Mouse (Mus musculus) MEL (cell line): ENCODE measurements around the gene Mad2l1bp. TPM values are rescaled to one million over a fixed set of nuclear protein-coding genes. Genes with fewer than 3 reads are reported as not detected.

ENCODE experiments used
- DNase-seq: peaks from one replicate; pipeline ENCODE4 v3.0.0; 2011; ENCODE audit warnings: low read depth, low spot score
- H3K27ac ChIP-seq: 2 replicates; pipeline ENCODE4 v1.5.1; 2012; ENCODE audit warnings: low read depth, mild to moderate bottlenecking, control low read depth, low read length, moderate library complexity; ENCODE audit not compliant: control insufficient read depth
- H3K27me3 ChIP-seq, 2 experiments: fragments of 150-350 bp in 1 of 2; sonication (generic) in 1 of 2; 2 replicates each; pipeline ENCODE4 v1.6.1; 2012; ENCODE audit warnings: low read length in 2 of 2, mild to moderate bottlenecking in 2 of 2, improper control_type of control experiment in 1 of 2, moderate library complexity in 1 of 2; ENCODE audit not compliant: insufficient read depth in 2 of 2, control insufficient read depth in 1 of 2
- H3K36me3 ChIP-seq, 2 experiments: 2 replicates each; pipeline ENCODE4 v1.6.1; 2012 to 2014; ENCODE audit warnings: low read length in 2 of 2, improper control_type of control experiment in 1 of 2, inconsistent platforms in 1 of 2, mild to moderate bottlenecking in 1 of 2; ENCODE audit not compliant: insufficient read depth in 2 of 2, control insufficient read depth in 1 of 2
- H3K4me1 ChIP-seq, 2 experiments: fragments of 150-350 bp in 1 of 2; sonication (generic) in 1 of 2; 2 replicates each; pipeline ENCODE4 v1.6.1; 2012; ENCODE audit warnings: low read length in 2 of 2, improper control_type of control experiment in 1 of 2, mild to moderate bottlenecking in 1 of 2; ENCODE audit not compliant: insufficient read depth in 2 of 2, control insufficient read depth in 1 of 2
- H3K4me3 ChIP-seq, 2 experiments: fragments of 150-350 bp in 1 of 2; sonication (generic) in 1 of 2; 2 replicates each; pipeline ENCODE4 v1.5.1; 2012; ENCODE audit warnings: low read depth in 2 of 2, low read length in 2 of 2, mild to moderate bottlenecking in 2 of 2, moderate library complexity in 2 of 2, control low read depth in 1 of 2, improper control_type of control experiment in 1 of 2; ENCODE audit not compliant: control insufficient read depth in 1 of 2, insufficient read depth in 1 of 2
- H3K79me2 ChIP-seq: 2 replicates; pipeline ENCODE4 v1.6.1; 2012; ENCODE audit warnings: mild to moderate bottlenecking, low read length, moderate library complexity; ENCODE audit not compliant: control insufficient read depth, poor library complexity, insufficient read depth
- H3K9ac ChIP-seq: 2 replicates; pipeline ENCODE4 v1.6.1; 2012; ENCODE audit warnings: low read depth, mild to moderate bottlenecking, control low read depth, low read length, moderate library complexity; ENCODE audit not compliant: control insufficient read depth, poor library complexity, severe bottlenecking
- H3K9me3 ChIP-seq: fragments of 150-350 bp; sonication (generic); replicated peaks from 2 replicates; pipeline ENCODE4 v1.6.1; 2012; ENCODE audit warnings: mild to moderate bottlenecking, low read length, improper control_type of control experiment, moderate library complexity; ENCODE audit not compliant: insufficient read depth
- CTCF ChIP-seq, 3 experiments: IDR thresholded peaks in 2 of 3; conservative IDR thresholded peaks in 1 of 3; 2 replicates each; pipeline ENCODE4 v1.5.1; 2011 to 2012; ENCODE audit warnings: low read length in 3 of 3, low read depth in 2 of 3, mild to moderate bottlenecking in 2 of 3, improper control_type of control experiment in 1 of 3, inconsistent platforms in 1 of 3, mixed read lengths in 1 of 3, moderate library complexity in 1 of 3; ENCODE audit not compliant: control insufficient read depth in 1 of 3, insufficient read depth in 1 of 3, poor library complexity in 1 of 3, severe bottlenecking in 1 of 3
- E2F4 ChIP-seq: IDR thresholded peaks from 2 replicates; pipeline ENCODE4 v1.6.1; 2011; ENCODE audit warnings: low read depth, low read length, improper control_type of control experiment, borderline replicate concordance
- EP300 ChIP-seq, 2 experiments: IDR thresholded peaks; 2 replicates each; pipeline ENCODE4 v1.6.1; 2011; ENCODE audit warnings: improper control_type of control experiment in 2 of 2, low read length in 2 of 2, low read depth in 1 of 2, mild to moderate bottlenecking in 1 of 2
- ETS1 ChIP-seq: IDR thresholded peaks from 2 replicates; pipeline ENCODE4 v1.6.1; 2012; ENCODE audit warnings: low read depth, mild to moderate bottlenecking, inconsistent platforms, low read length, improper control_type of control experiment, moderate library complexity
- GATA1 ChIP-seq: IDR thresholded peaks from 2 replicates; pipeline ENCODE4 v1.6.1; 2011; ENCODE audit warnings: low read depth, low read length, improper control_type of control experiment
- MAX ChIP-seq: IDR thresholded peaks from 2 replicates; pipeline ENCODE4 v1.6.1; 2011; ENCODE audit warnings: low read length, improper control_type of control experiment
- MXI1 ChIP-seq: IDR thresholded peaks from 2 replicates; pipeline ENCODE4 v1.6.1; 2011; ENCODE audit warnings: mild to moderate bottlenecking, low read depth, low read length, improper control_type of control experiment
- NELFE ChIP-seq: IDR thresholded peaks from 2 replicates; pipeline ENCODE4 v1.6.1; 2011; ENCODE audit warnings: low read depth, low read length, improper control_type of control experiment
- NRF1 ChIP-seq: IDR thresholded peaks from 2 replicates; pipeline ENCODE4 v1.6.1; 2014; ENCODE audit warnings: low read depth, mild to moderate bottlenecking, inconsistent platforms, low read length, improper control_type of control experiment, moderate library complexity; ENCODE audit not compliant: poor library complexity, insufficient read depth, severe bottlenecking
- POLR2AphosphoS2 ChIP-seq: IDR thresholded peaks from 2 replicates; pipeline ENCODE4 v1.6.1; 2011; ENCODE audit warnings: low read length, improper control_type of control experiment
- POLR2AphosphoS5 ChIP-seq: IDR thresholded peaks from 2 replicates; pipeline ENCODE4 v1.6.1; 2012; ENCODE audit warnings: low read depth, borderline replicate concordance, mild to moderate bottlenecking, inconsistent platforms, low read length, moderate library complexity, mixed read lengths
- SIN3A ChIP-seq: IDR thresholded peaks from 2 replicates; pipeline ENCODE4 v1.6.1; 2012; ENCODE audit warnings: low read length, improper control_type of control experiment, inconsistent platforms
- ZC3H11A ChIP-seq: IDR thresholded peaks from 2 replicates; pipeline ENCODE4 v1.6.1; 2012; ENCODE audit warnings: low read depth, mild to moderate bottlenecking, inconsistent platforms, low read length, improper control_type of control experiment
- ZKSCAN1 ChIP-seq: IDR thresholded peaks from 2 replicates; pipeline ENCODE4 v1.6.1; 2012; ENCODE audit warnings: low read depth, mild to moderate bottlenecking, inconsistent platforms, low read length, improper control_type of control experiment, moderate library complexity
- polyA plus RNA-seq, 2 experiments: library from polyadenylated mRNA; stranded (reverse) in 1 of 2; unstranded in 1 of 2; fragments of >175 nt in 1 of 2; fragments of >200 nt in 1 of 2; gene quantifications; 2 replicates each; pipeline versions ENCODE4 v1.2.1 to v1.2.4; 2012; ENCODE audit warnings: low replicate concordance in 2 of 2, low read depth in 1 of 2; ENCODE audit not compliant: insufficient read length in 2 of 2, insufficient read depth in 1 of 2, missing spikeins in 1 of 2
- total RNA-seq: library from RNA; depleted of rRNA; stranded (reverse); fragments of 300-350 nt; gene quantifications from 2 replicates; pipeline ENCODE4 v1.2.3, GENCODE M21; 2012

Gene Mad2l1bp
- total and polyA plus RNA-seq, 3 experiments: 14.1 to 23.1 TPM; not detected in 1

GRCm38 (mm10) chr17:46154336-46154735, 983 bp upstream of the Mad2l1bp start:
- peak overlapping the region; percentile 20 for H3K27ac ChIP-seq
- H3K27me3 ChIP-seq: no peaks in the 10 kb centered on the region
- no peak for TF ChIP-seq MAX
- peak; percentile 24; the same call in 1 of the 2 replicates for TF ChIP-seq ETS1
- no peak for TF ChIP-seq NRF1
- TF ChIP-seq CTCF (IDR thresholded peaks at IDR 0.05 in 2 of 3, conservative IDR thresholded peaks at IDR 0.05 in 1 of 3; ENCODE audit: control insufficient read depth in 1 of 3, insufficient read depth in 1 of 3, low read depth in 2 of 3, low read length in 3 of 3, poor library complexity in 1 of 3, severe bottlenecking in 1 of 3): no peak
- no peak for TF ChIP-seq ZC3H11A
- TF ChIP-seq EP300 (IDR thresholded peaks at IDR 0.05; ENCODE audit: low read depth in 1 of 2, low read length in 2 of 2): 0 out of 4 replicates have a peak, but pooled peaks of 1 of the 2 experiments have one; percentile 3
- no peak for TF ChIP-seq POLR2AphosphoS5
- TF ChIP-seq SIN3A: peak; percentile 40; the same call in 1 of the 2 replicates
- H3K9ac ChIP-seq: peak overlapping the region; percentile 2
- H3K36me3 ChIP-seq: peaks cover 5 to 18% of the 10 kb centered on the region in 2 experiments
- H3K4me3 ChIP-seq: peak overlapping the region; percentile 0 to 15; a peak in 1 of 4 replicates
- no peaks in the 10 kb centered on the region for H3K9me3 ChIP-seq
- H3K79me2 ChIP-seq: peaks cover 16% of the 10 kb centered on the region
- peaks cover 4 to 28% of the 10 kb centered on the region in 2 experiments for H3K4me1 ChIP-seq
- peak; percentile 74 for DNase-seq

DNA sequence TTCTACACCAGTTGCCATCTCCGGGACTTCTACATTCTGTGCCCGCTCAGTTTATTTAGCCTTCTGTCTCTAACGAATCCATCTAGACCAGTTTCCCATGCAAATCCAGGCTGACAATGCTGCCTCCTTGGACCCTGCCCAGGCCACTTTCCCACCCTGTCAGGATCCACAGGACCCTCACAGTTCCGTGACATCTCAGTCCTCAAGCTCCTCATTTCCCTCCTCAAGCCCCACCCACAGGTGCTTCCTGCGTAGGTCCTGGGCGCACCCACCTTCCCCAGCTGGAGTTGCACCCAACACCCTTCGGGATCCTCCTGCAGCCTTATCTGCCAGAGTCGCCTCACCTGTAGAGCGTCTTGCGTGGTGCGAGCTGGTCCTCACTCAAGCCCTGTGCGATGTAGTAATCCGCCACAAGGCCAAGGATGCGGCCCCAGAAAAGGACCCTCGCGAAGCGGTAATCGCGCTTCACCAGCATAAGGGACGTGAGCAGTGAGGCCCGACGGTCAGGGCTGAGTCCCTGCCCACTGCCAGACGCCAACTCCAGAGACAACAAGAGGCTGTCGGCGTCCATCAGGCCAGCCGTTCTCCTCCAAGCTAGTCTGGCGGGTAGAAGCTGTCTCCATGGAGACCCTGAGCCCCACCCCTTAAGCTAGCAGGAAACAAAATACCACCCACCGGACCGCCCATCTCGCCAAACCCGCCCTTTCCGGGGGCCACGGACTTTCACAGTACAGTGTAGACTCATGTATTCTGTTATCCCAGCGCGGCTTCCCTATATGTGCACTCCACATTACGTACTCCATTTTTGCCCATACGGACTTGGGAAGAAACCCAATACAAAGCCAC, 9.6 kb downstream of the Mad2l1bp start, which contains the start of gene Rsph9:
Gene Rsph9 (minus strand): TSS at position 639 of the 846 bp plus-strand sequence.
- DNase-seq: peak; percentile 76
- Histone ChIP-seq H3K9ac (peak within 1 kb of the TSS; percentile 43; the same call in 1 of the 2 replicates), H3K9me3 (no peaks in the 10 kb centered on the region), H3K4me3 (peak within 1 kb of the TSS; percentile 18 to 29; a peak in 3 of 4 replicates), H3K27ac (no peak within 1 kb of the TSS), H3K27me3 (no peaks in the 10 kb centered on the region), H3K79me2 (no peaks in the 10 kb centered on the region), H3K4me1 (peaks cover 12 to 18% of the 10 kb centered on the region in 2 experiments), H3K36me3 (peaks cover 1 to 18% of the 10 kb centered on the region in 2 experiments; a peak in 3 of 4 replicates)
- TF ChIP-seq SIN3A (0 out of 2 replicates have a peak, but pooled peaks have one; percentile 42), MAX (no peak), E2F4 (no peak), ETS1 (no peak), POLR2AphosphoS2 (no peak), GATA1 (no peak), MXI1 (no peak), ZKSCAN1 (no peak), NELFE (peak; percentile 34; the same call in 1 of the 2 replicates)
